Mouse (Mus musculus) T-cell, adult 66 days (primary cell): ENCODE data around the gene Scgb2b27. TPM values are rescaled to one million over a fixed set of nuclear protein-coding genes. Genes with fewer than 3 reads are reported as not detected.

Experiments
- total RNA-seq, 2 experiments: library from RNA; stranded (reverse); gene quantifications; 3 replicates in 1 of 2; 4 replicates in 1 of 2; pipeline ENCODE4 v1.2.4; 2023

The Scgb2b27 gene
- not detected for total RNA-seq

DNA sequence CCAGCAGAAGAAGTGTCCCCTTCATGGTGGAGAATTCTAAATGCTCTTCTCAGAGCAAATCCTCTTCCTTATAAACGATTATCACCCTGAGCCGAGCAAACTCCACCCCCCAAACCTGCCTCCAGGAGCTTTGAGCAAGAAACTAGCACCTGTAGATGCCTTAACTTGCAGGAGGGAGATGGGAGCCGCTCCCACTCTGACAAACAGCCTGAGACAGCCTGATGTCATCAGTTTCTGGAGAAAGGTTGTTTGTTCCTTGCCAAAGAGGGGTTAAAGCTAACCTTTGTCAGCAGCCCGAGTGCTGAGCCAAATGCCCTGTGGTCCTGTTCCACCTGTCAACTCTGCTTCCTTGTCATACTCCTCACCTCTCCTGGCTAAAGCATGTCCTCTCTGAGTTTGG, at the start of gene Scgb2b27:
Scgb2b27 (minus strand) TSS at position 101 of the 400 bp plus-strand sequence.

GRCm38 (mm10) chr7:34021183-34021582, 7.4 kb upstream of the Scgb2b27 start, which contains the start of gene Scgb1b27:
TSS of gene Scgb1b27 (plus strand) at chr7:34021483.

Other genes with a start within 250 kb of the Scgb2b27 start
- gene Scgb2b26, start 68.9 kb downstream of the Scgb2b27 start, total RNA-seq: not detected
- not detected for gene Scgb1b27, start 7.5 kb upstream of the Scgb2b27 start, total RNA-seq
- gene Scgb1b30, start 81.5 kb upstream of the Scgb2b27 start, total RNA-seq: not detected
- not detected for gene Wtip, start 119.3 kb upstream of the Scgb2b27 start, total RNA-seq
- 10 to 100 TPM; 74.9 to 88.4 TPM for gene Uba2, start 155.7 kb upstream of the Scgb2b27 start, total RNA-seq
- gene Pdcd2l, start 182.7 kb upstream of the Scgb2b27 start, total RNA-seq: 10 to 100 TPM; 26.7 to 27.1 TPM
- gene Gpi1, start 216.4 kb upstream of the Scgb2b27 start, total RNA-seq: 100 to 1,000 TPM; 255 to 292 TPM
- not detected for gene Gm6096, start 237.1 kb upstream of the Scgb2b27 start, total RNA-seq